Mouse (Mus musculus) layer of hippocampus, adult 9-11 months (tissue): ENCODE data around the gene Cwc27.

Experiments used
- DNase-seq: peaks from one replicate; pipeline ENCODE4 v3.0.0; 2022

Gene Cwc27

DNA sequence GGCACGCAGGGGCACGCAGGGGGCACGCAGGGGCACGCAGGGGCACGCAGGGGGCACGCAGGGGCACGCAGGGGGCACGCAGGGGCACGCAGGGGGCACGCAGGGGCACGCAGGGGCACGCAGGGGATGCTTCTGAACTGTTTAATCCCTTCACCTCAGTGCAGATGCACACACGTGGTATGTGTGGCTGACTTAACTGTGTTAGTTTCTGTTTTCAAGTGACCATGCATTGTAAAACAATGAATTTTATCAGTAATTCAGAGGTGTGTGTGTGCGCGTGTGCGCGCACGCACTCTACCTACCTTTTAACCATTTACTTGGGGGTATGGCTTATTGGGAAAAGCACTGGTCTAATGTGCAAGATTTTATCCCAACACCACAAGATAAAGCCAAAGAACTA lies 208.4 kb downstream of the Cwc27 start:
- DNase-seq: no peak

DNA sequence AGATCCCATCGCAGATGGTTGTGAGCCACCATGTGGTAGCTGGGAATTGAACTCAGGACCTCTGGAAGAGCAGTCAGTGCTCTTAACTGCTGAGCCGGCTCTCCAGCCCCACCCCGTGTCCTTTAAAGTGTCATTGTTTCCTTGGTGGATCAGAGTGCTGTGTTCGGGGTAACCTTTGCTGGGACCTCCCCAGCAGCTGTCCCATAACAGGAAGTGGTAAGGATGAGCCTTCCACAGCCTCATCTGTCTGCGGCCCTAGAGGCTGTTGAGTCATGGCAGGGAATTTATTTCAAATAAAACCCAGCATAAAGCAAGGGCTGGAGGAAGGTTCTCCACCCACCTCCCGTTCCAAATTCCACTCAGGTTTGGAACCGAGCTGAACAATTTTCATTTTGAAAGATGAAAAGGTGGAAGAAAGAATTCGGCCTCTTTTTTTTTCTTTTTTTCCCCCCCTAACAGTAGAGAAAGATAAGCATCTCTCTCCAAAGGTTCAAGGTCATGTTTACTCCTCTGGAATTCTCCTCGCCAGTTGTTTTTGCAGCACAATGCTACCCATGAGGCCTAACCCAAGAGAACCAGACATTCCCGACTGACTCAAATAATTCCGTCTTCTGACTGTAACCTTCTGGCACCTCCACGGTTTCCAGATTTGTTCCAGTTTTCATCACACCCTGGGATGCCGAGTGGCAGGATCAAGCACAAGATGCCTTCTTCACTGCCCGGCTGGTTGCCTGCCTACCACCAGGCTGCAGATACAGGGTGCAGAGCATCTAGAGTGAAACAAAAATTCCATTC lies 210.0 kb downstream of the Cwc27 start:
- no peak for DNase-seq

DNA sequence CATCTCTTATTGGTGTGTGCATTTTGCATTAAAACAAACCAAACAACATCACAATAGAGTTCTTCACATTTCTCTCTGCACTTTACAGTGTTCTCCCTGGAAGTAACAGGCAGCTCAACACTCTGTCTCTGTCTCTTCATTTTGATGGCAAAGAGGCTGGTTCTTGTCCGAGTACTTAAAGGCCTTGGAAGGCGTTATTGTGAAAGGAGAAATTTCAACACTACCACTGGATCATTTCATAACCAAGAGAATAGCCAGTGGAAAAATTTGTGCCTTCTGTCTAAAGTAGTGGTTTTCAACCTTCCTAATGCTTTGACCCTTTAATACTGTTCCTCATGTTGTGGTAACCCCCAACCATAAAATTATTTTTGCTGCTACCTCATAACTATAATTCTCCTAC lies 211.8 kb downstream of the Cwc27 start:
- DNase-seq: no peak

DNA sequence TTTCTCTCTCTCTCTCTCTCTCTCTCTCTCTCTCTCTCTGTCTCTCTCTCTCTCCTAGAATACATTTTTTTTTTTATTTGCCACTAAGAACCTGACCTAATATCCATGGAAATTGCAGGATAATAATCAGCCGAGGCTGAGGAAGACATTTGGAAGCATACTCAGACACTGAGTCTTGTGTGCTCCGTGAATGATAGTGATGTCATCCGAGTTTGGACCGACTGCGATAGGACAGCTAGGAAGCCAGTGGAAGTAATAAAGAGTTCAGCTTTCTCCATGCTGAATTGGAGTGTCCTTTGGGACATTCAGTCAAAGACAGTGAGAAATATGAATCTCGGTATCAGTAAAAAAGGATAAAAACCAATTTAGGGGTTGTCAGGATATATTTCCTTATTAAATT lies 214.7 kb downstream of the Cwc27 start:
- no peak for DNase-seq

DNA sequence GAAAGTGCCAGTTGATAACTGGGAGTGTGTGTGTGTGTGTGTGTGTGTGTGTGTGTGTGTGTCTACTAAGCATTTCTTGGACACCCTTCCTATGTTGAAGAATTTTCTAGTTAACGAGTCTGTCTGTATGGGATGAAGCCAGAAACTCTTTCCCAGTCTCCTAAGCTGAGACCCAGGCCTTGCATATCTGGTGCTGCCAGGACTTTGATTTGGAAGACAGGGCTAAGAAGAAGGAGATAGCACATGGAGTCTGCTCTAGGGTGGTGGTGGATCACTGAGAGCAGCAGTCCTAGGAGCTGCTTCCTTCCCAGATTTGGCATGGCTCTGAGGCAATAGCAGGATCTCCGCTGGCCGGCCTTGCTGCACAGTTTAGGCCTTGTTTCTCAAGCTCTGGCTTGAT lies 215.2 kb downstream of the Cwc27 start:
- no peak for DNase-seq

DNA sequence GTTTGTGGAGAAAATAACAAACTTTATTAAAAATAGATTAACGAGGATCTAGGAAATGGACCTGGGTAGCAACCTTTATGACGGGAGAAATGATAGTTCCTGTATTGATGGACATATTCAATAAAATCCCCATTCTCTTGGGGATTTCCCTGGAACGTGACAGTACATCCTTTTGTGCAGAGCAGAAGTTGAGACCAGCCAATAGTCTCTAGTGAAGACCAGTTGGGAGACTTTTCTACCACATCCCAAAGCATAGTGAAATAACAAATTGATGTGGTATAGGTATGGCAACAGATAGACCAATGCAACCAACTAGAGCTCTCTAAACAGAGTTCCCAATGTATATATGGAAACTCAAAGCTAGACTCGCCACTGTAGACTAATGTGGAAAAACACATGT lies 220.7 kb downstream of the Cwc27 start:
- no peak for DNase-seq

DNA sequence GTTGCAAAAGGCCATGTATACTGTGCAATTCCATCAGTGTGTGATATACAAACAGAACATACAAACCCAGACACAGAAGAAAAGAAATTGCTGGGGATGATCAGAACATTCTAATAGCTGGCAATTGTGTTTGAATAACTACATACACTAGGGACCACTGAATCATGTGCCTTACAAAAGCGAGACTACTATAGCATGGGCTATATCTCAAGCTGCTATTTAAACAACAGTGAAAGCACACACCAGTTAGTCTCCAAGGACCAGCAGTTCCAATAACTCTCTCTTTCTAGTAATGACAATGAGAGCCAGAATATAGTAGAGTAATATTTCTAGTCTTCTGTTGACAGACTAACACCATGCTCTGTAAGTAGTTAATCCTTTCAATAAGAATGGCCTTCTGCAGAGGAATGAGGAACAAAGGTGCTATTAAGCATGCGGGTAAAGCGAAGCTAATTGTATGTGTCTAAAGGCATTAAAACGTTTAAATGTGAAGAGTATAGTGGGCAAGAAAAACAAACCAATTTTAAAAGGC lies 222.1 kb downstream of the Cwc27 start:
- DNase-seq: no peak

DNA sequence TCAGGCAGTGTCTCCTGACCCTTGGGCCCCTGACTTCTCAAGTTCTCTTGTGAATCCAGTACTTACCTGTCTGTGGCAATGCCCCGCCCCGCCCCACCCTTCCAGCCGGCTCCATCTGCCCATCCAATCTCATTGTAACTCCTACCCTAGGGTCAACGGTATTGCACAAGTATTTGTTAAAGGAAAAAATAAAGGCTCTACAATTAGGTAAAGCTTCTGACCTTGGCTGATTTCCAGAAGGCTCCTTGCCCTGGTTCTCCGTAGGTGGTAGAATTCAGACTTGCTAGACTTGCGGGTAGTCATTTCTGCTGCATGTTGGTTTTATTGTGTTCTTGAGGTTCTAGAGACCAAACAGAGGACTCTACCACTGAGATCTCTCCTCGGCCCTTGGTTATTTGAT lies 226.0 kb downstream of the Cwc27 start:
- no peak for DNase-seq

DNA sequence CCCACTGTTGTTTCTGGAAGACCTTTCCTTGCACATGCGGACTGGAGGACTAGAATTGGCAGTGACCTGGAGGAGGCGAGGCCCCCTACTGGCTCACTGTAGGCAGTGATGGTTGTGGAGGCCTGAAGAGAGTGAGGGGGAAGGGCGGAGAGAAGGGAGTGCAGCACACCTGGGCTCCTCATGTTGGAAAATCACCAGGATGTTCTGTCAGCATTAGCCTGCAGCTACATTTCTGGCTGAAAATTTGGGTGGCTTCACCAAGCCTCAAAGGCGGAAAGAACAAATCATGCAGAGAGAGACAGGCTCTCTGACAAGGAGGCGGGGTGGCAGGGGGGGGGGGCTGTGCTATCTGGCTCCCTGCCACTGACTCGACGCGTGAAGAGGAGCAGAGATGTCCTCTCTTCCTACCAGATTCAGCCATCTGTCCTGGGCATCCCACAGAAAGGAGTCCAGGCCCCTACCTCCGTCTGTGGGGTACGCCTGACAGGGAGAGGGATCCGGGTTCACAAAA lies 226.8 kb downstream of the Cwc27 start:
- DNase-seq: peak; percentile 5

DNA sequence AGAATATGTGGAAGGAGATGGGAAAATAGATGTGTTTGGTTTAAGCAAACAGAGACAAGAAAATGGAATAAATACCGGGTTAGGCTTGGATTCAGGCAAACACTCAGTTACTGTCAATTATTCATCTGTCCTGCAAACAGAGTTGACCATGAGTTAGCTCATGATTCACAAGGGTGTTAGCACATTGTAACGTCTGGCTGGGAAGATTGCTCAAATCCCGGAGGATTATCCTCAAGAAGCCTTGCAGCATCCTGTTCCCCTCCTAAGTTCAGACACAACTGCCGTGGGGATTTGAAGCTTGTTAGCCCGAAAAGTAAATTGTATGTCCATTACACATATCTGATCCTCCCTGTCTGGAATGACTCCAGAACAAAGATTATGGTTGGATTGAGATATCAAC lies 228.6 kb downstream of the Cwc27 start:
- no peak for DNase-seq
